In genomic region chr6:141898197-141898596, GRCm38 (mm10) we compare ENCODE assay signal across 30 mouse cellular contexts. TPM values are rescaled to one million over a fixed set of nuclear protein-coding genes. Genes with fewer than 3 reads are reported as not detected.
DNase-seq lines count a peak whose midpoint lies in the region; ATAC-seq and TF ChIP-seq lines count a peak whose summit lies in the region.
"Had no signal": no experiment of that assay in that cellular context is flagged by ENCODE, and none has a peak within 500 bp of the region (broad histone marks: within the 10 kb centered on the region; RNA-seq: fewer than 3 reads in every experiment).

No protein-coding gene starts in this region.

- no peaks in the 10 kb centered on the region for H3K27me3 ChIP-seq in limb, embryonic 11.5 days (ENCODE audit: control insufficient read depth, insufficient read depth, low read length)
- H3K27me3 ChIP-seq in limb, embryonic 10.5 days (ENCODE audit: low read depth, poor library complexity, severe bottlenecking), result no peaks in the 10 kb centered on the region
- H3K27me3 ChIP-seq in lung, postnatal 0 days (replicated peaks; ENCODE audit: insufficient read depth, low read length), result no peaks in the 10 kb centered on the region
- no peaks in the 10 kb centered on the region for H3K27me3 ChIP-seq in forebrain, embryonic 12.5 days
- H3K27me3 ChIP-seq: CH12.LX; embryonic facial prominence, embryonic 13.5 days; embryonic facial prominence, embryonic 15.5 days; forebrain, embryonic 13.5 days; forebrain, embryonic 15.5 days had no signal

- no peak for TF ChIP-seq CTCF in lung, postnatal 0 days (IDR thresholded peaks at IDR 0.05)

- TF ChIP-seq EP300 in lung, postnatal 0 days (IDR thresholded peaks at IDR 0.05), result no peak

- in situ Hi-C loops in ES-E14 (cut with MboI; ENCODE audit: low sequenced_read_pairs in 2 of 2, unreplicated experiment in 2 of 2), result no loop called here

- no peak overlapping the region for H3K4me3 ChIP-seq in limb, embryonic 11.5 days (ENCODE audit: low read depth, low read length)
- H3K4me3 ChIP-seq in limb, embryonic 10.5 days, result no peak overlapping the region
- no peak overlapping the region for H3K4me3 ChIP-seq in lung, postnatal 0 days (ENCODE audit: low read depth, low read length)
- H3K4me3 ChIP-seq in ES-E14 (ENCODE audit: insufficient read depth in 1 of 2, low read depth in 1 of 2, low read length in 2 of 2, poor library complexity in 1 of 2, severe bottlenecking in 1 of 2), result no peak overlapping the region
- no peak overlapping the region for H3K4me3 ChIP-seq in forebrain, embryonic 12.5 days (replicated peaks)
- H3K4me3 ChIP-seq: embryonic facial prominence, embryonic 13.5 days; embryonic facial prominence, embryonic 15.5 days; erythroblast, embryonic 14.5 days; forebrain, embryonic 10.5 days; forebrain, embryonic 13.5 days; forebrain, embryonic 15.5 days had no signal

- ATAC-seq in limb, embryonic 11.5 days (ENCODE audit: insufficient number of reproducible peaks, low FRiP score, low TSS enrichment, low read depth), result 0 out of 2 replicates have a peak, but pooled peaks have one; percentile 39
- peak; percentile 46; the same call in 1 of the 2 replicates for ATAC-seq in lung, postnatal 0 days
- no peak for ATAC-seq in forebrain, embryonic 12.5 days (ENCODE audit: low FRiP score)
- ATAC-seq: CD4-positive, CD25-positive, alpha-beta regulatory T cell, adult 4 months; forebrain, embryonic 13.5 days; forebrain, embryonic 15.5 days; forebrain, postnatal 0 days had no signal

- H3K27ac ChIP-seq in limb, embryonic 11.5 days (replicated peaks; ENCODE audit: low read depth, low read length), result no peak overlapping the region
- no peak overlapping the region for H3K27ac ChIP-seq in limb, embryonic 10.5 days
- no peak overlapping the region for H3K27ac ChIP-seq in lung, postnatal 0 days (ENCODE audit: low read length)
- peak overlapping the region; percentile 0; the same call in 1 of the 2 replicates for H3K27ac ChIP-seq in ES-E14 (ENCODE audit: insufficient read depth, low read depth, low read length, poor library complexity, severe bottlenecking)
- H3K27ac ChIP-seq in forebrain, embryonic 12.5 days, result no peak overlapping the region
- H3K27ac ChIP-seq: embryonic facial prominence, embryonic 13.5 days; embryonic facial prominence, embryonic 15.5 days; forebrain, embryonic 10.5 days; forebrain, embryonic 13.5 days; forebrain, embryonic 15.5 days had no signal

- 63% methylated on average over 2 of the region's 2 CpGs for WGBS in limb, embryonic 11.5 days
- 75% methylated on average over 2 of the region's 2 CpGs for WGBS in limb, embryonic 10.5 days
- WGBS in lung, postnatal 0 days, result 50% methylated on average over 2 of the region's 2 CpGs
- 48% methylated on average over 2 of the region's 2 CpGs for WGBS in forebrain, embryonic 12.5 days

- no peak overlapping the region for H3K9ac ChIP-seq in limb, embryonic 11.5 days (ENCODE audit: low read length)
- no peak overlapping the region for H3K9ac ChIP-seq in lung, postnatal 0 days (replicated peaks; ENCODE audit: low read depth)
- H3K9ac ChIP-seq in ES-E14 (ENCODE audit: insufficient read depth, low read depth, low read length, poor library complexity, severe bottlenecking), result no peak overlapping the region
- H3K9ac ChIP-seq in forebrain, embryonic 12.5 days, result no peak overlapping the region
- H3K9ac ChIP-seq: embryonic facial prominence, embryonic 13.5 days; embryonic facial prominence, embryonic 15.5 days; forebrain, embryonic 13.5 days; forebrain, embryonic 15.5 days; forebrain, postnatal 0 days had no signal

- no peaks in the 10 kb centered on the region for H3K36me3 ChIP-seq in limb, embryonic 11.5 days (ENCODE audit: control insufficient read depth, insufficient read depth, low read length)
- H3K36me3 ChIP-seq in limb, embryonic 10.5 days, result no peaks in the 10 kb centered on the region
- no peaks in the 10 kb centered on the region for H3K36me3 ChIP-seq in lung, postnatal 0 days (ENCODE audit: insufficient read depth, low read length)
- no peaks in the 10 kb centered on the region for H3K36me3 ChIP-seq in ES-E14 (ENCODE audit: control insufficient read depth, insufficient read depth, low read length, poor library complexity, severe bottlenecking)
- H3K36me3 ChIP-seq in forebrain, embryonic 12.5 days (replicated peaks), result no peaks in the 10 kb centered on the region
- H3K36me3 ChIP-seq: embryonic facial prominence, embryonic 13.5 days; embryonic facial prominence, embryonic 15.5 days; forebrain, embryonic 10.5 days; forebrain, embryonic 15.5 days had no signal

- DNase-seq in limb, embryonic 11.5 days (ENCODE audit: low spot score), result no peak
- DNase-seq in limb, embryonic 10.5 days (ENCODE audit: low spot score), result no peak
- no peak for DNase-seq in lung, postnatal 0 days (ENCODE audit: low spot score)
- DNase-seq in lung, adult 18-20 months, result no peak
- no peak for DNase-seq in ES-E14 (ENCODE audit: low read depth, low spot score)
- DNase-seq: adrenal gland, adult 2 months; adrenal gland, postnatal 10 days; adrenal gland, postnatal 25 days; B cell, adult 2 months; cerebellum, adult 11 months; cerebellum, adult 18-20 months; cerebellum, adult 8-10 months; cerebellum, adult 9-11 months; cerebellum, postnatal 14 days; cerebellum, postnatal 36 days; embryo, embryonic 11 days; forebrain, postnatal 0 days had no signal

- H3K9me3 ChIP-seq in limb, embryonic 11.5 days (ENCODE audit: control insufficient read depth, low read length), result no peaks in the 10 kb centered on the region
- H3K9me3 ChIP-seq in limb, embryonic 10.5 days (replicated peaks), result no peaks in the 10 kb centered on the region
- H3K9me3 ChIP-seq in lung, postnatal 0 days (ENCODE audit: low read length), result no peaks in the 10 kb centered on the region
- H3K9me3 ChIP-seq in ES-E14 (ENCODE audit: control insufficient read depth, insufficient read depth, low read depth, low read length), result no peaks in the 10 kb centered on the region
- no peaks in the 10 kb centered on the region for H3K9me3 ChIP-seq in forebrain, embryonic 12.5 days
- H3K9me3 ChIP-seq: embryonic facial prominence, embryonic 13.5 days; embryonic facial prominence, embryonic 15.5 days; forebrain, embryonic 13.5 days; forebrain, embryonic 15.5 days had no signal

- no peaks in the 10 kb centered on the region for H3K4me1 ChIP-seq in limb, embryonic 11.5 days (ENCODE audit: control insufficient read depth, insufficient read depth, low read length)
- no peaks in the 10 kb centered on the region for H3K4me1 ChIP-seq in limb, embryonic 10.5 days
- no peaks in the 10 kb centered on the region for H3K4me1 ChIP-seq in lung, postnatal 0 days (ENCODE audit: insufficient read depth, low read depth, low read length)
- no peaks in the 10 kb centered on the region for H3K4me1 ChIP-seq in ES-E14 (ENCODE audit: control insufficient read depth in 2 of 2, insufficient read depth in 2 of 2, low read length in 2 of 2, poor library complexity in 1 of 2)
- H3K4me1 ChIP-seq in forebrain, embryonic 12.5 days, result no peaks in the 10 kb centered on the region
- H3K4me1 ChIP-seq: embryonic facial prominence, embryonic 13.5 days; embryonic facial prominence, embryonic 15.5 days; forebrain, embryonic 10.5 days; forebrain, embryonic 13.5 days; forebrain, embryonic 15.5 days had no signal

- H3K4me2 ChIP-seq in limb, embryonic 11.5 days (ENCODE audit: low read depth, severe bottlenecking), result no peak overlapping the region
- no peak overlapping the region for H3K4me2 ChIP-seq in lung, postnatal 0 days (replicated peaks; ENCODE audit: low read depth, low read length)
- no peak overlapping the region for H3K4me2 ChIP-seq in forebrain, embryonic 12.5 days
- H3K4me2 ChIP-seq: embryonic facial prominence, embryonic 13.5 days; embryonic facial prominence, embryonic 15.5 days; forebrain, embryonic 13.5 days; forebrain, embryonic 15.5 days had no signal

TF ChIP-seq in ES-E14, 5 proteins besides CTCF, POLR2A, EP300 and RAD21:
- TF ChIP-seq CHD2 (IDR thresholded peaks at IDR 0.05; ENCODE audit: low read depth, low read length), result no peak
- TF ChIP-seq HCFC1 (IDR thresholded peaks at IDR 0.05; ENCODE audit: borderline replicate concordance, insufficient read depth, low read length), result no peak
- no peak for TF ChIP-seq MAFK (IDR thresholded peaks at IDR 0.05; ENCODE audit: insufficient read depth, low read depth, low read length)
- no peak for TF ChIP-seq ZNF384 (IDR thresholded peaks at IDR 0.05; ENCODE audit: low read depth, low read length)
- TF ChIP-seq ZC3H11A (IDR thresholded peaks at IDR 0.05; ENCODE audit: borderline replicate concordance, low read depth, low read length), result no peak

RNA-seq across cellular contexts. Expression of gene Slco1a4, which starts 42.2 kb away (rescaled TPM):
- polyA plus RNA-seq in limb, embryonic 11.5 days (2014; fragmentation: Nextera tagmentation; extraction: Ambion mirVana), result not detected in 2 replicates
- not detected in 2 replicates for polyA plus RNA-seq in limb, embryonic 10.5 days (2016; fragmentation: Nextera tagmentation; extraction: Ambion mirVana)
- polyA plus RNA-seq in lung, postnatal 0 days (2015; fragmentation: Nextera tagmentation; extraction: Ambion mirVana), result 0.08 and 0.13 TPM in 2 replicates
- total RNA-seq in ES-E14 (2012; rRNA removed), result not detected in 2 replicates
- polyA plus RNA-seq in forebrain, embryonic 12.5 days (2016; fragmentation: Nextera tagmentation; extraction: Ambion mirVana), result 0.38 TPM in 1 of 2 replicates, not detected in the other
- total RNA-seq: CH12.LX; common myeloid progenitor, adult 5-6 weeks; MEL had no signal
- polyA plus RNA-seq: adrenal gland, adult 2 months; embryonic facial prominence, embryonic 11.5 days; embryonic facial prominence, embryonic 13.5 days; erythroblast, embryonic 14.5 days; forebrain, embryonic 10.5 days had no signal

RNA-seq across cellular contexts. Expression of gene Slco1a1, which starts 48.6 kb away (rescaled TPM):
- not detected in 2 replicates for polyA plus RNA-seq in limb, embryonic 11.5 days (2014; fragmentation: Nextera tagmentation; extraction: Ambion mirVana)
- not detected in 2 replicates for polyA plus RNA-seq in limb, embryonic 10.5 days (2016; fragmentation: Nextera tagmentation; extraction: Ambion mirVana)
- not detected in 2 replicates for polyA plus RNA-seq in lung, postnatal 0 days (2015; fragmentation: Nextera tagmentation; extraction: Ambion mirVana)
- not detected in 2 replicates for total RNA-seq in ES-E14 (2012; rRNA removed)
- not detected in 2 replicates for polyA plus RNA-seq in forebrain, embryonic 12.5 days (2016; fragmentation: Nextera tagmentation; extraction: Ambion mirVana)
- total RNA-seq: adrenal gland, postnatal 25 days; CH12.LX; common myeloid progenitor, adult 5-6 weeks; forebrain, postnatal 0 days; MEL had no signal
- polyA plus RNA-seq: adrenal gland, adult 2 months; brain, embryonic 14.5 days; CD4-positive, CD25-positive, alpha-beta regulatory T cell, adult 4 months; embryonic facial prominence, embryonic 11.5 days; embryonic facial prominence, embryonic 13.5 days; embryonic facial prominence, embryonic 15.5 days; erythroblast, embryonic 14.5 days; forebrain, embryonic 10.5 days; forebrain, embryonic 13.5 days; forebrain, embryonic 15.5 days; forebrain, postnatal 0 days had no signal
